Mouse (Mus musculus): ENCODE measurements at regions not wholly inside any gene's neighbourhood (a gene's known extent, or its start where the extent isn't known, plus 50 kb on each side); places are given as distances from the start of the nearest gene placed in this dataset.

DNA sequence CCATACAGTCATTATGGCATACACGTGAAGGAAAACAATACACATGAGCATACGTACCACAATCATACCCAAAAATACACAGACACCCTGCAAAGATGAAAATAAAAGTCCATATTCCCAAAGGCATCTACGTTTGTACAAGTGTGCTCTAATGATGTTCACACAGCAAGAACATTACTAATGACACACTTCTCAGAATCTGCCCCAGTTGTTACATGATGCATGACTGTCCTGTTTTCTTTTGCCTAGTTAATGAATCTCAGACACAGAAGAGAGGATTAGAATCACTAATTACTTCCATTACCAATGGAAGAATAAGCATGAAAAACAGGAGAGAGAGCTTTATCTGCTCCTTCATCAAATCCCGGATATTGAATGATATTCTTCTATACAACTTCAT, 379.6 kb upstream of the Sel1l start:
- TF ChIP-seq POLR2A (IDR thresholded peaks at IDR 0.05; ENCODE audit: low read depth, low read length) (no peak), CTCF (conservative IDR thresholded peaks at IDR 0.05; ENCODE audit: insufficient read depth, insufficient read length, low read depth, low read length) (no peak)
